Mouse (Mus musculus) MEL (cell line): ENCODE data around the gene Dnajb6.

Source experiments
- CTCF ChIP-seq, 3 experiments: IDR thresholded peaks in 2 of 3; conservative IDR thresholded peaks in 1 of 3; 2 replicates each; pipeline ENCODE4 v1.5.1; 2011 to 2012; ENCODE audit warnings: low read length in 3 of 3, low read depth in 2 of 3, mild to moderate bottlenecking in 2 of 3, improper control_type of control experiment in 1 of 3, inconsistent platforms in 1 of 3, mixed read lengths in 1 of 3, moderate library complexity in 1 of 3; ENCODE audit not compliant: control insufficient read depth in 1 of 3, insufficient read depth in 1 of 3, poor library complexity in 1 of 3, severe bottlenecking in 1 of 3
- ELF1 ChIP-seq: IDR thresholded peaks from 2 replicates; pipeline ENCODE4 v1.6.1; 2014; ENCODE audit warnings: low read depth, mild to moderate bottlenecking, inconsistent platforms, low read length, improper control_type of control experiment, moderate library complexity
- EP300 ChIP-seq, 2 experiments: IDR thresholded peaks; 2 replicates each; pipeline ENCODE4 v1.6.1; 2011; ENCODE audit warnings: improper control_type of control experiment in 2 of 2, low read length in 2 of 2, low read depth in 1 of 2, mild to moderate bottlenecking in 1 of 2
- GATA1 ChIP-seq: IDR thresholded peaks from 2 replicates; pipeline ENCODE4 v1.6.1; 2011; ENCODE audit warnings: low read depth, low read length, improper control_type of control experiment
- HCFC1 ChIP-seq: IDR thresholded peaks from 2 replicates; pipeline ENCODE4 v1.6.1; 2012; ENCODE audit warnings: low read depth, mild to moderate bottlenecking, inconsistent platforms, low read length, improper control_type of control experiment, moderate library complexity
- MAFK ChIP-seq: IDR thresholded peaks from 2 replicates; pipeline ENCODE4 v1.6.1; 2011; ENCODE audit warnings: low read depth, mild to moderate bottlenecking, low read length, improper control_type of control experiment, borderline replicate concordance
- MXI1 ChIP-seq: IDR thresholded peaks from 2 replicates; pipeline ENCODE4 v1.6.1; 2011; ENCODE audit warnings: mild to moderate bottlenecking, low read depth, low read length, improper control_type of control experiment
- MYB ChIP-seq: IDR thresholded peaks from 2 replicates; pipeline ENCODE4 v1.6.1; 2011; ENCODE audit warnings: mild to moderate bottlenecking, low read depth, low read length, improper control_type of control experiment
- MYC ChIP-seq: IDR thresholded peaks from 2 replicates; pipeline ENCODE4 v1.6.1; 2011; ENCODE audit warnings: low read depth, mild to moderate bottlenecking, low read length, improper control_type of control experiment, moderate library complexity
- POLR2A ChIP-seq, 2 experiments: IDR thresholded peaks; 2 replicates each; pipeline ENCODE4 v1.6.1; 2011 to 2012; ENCODE audit warnings: low read length in 2 of 2, mild to moderate bottlenecking in 2 of 2, control low read depth in 1 of 2, improper control_type of control experiment in 1 of 2, low read depth in 1 of 2, moderate library complexity in 1 of 2; ENCODE audit not compliant: control insufficient read depth in 1 of 2, insufficient read depth in 1 of 2, poor library complexity in 1 of 2
- SMC3 ChIP-seq: IDR thresholded peaks from 2 replicates; pipeline ENCODE4 v1.6.1; 2011; ENCODE audit warnings: low read depth, low read length, improper control_type of control experiment
- TAL1 ChIP-seq: IDR thresholded peaks from 2 replicates; pipeline ENCODE4 v1.6.1; 2012; ENCODE audit warnings: mild to moderate bottlenecking, inconsistent platforms, low read length, moderate library complexity, mixed read lengths
- TCF12 ChIP-seq: IDR thresholded peaks from 2 replicates; pipeline ENCODE4 v1.6.1; 2014; ENCODE audit warnings: low read depth, mild to moderate bottlenecking, inconsistent platforms, low read length, improper control_type of control experiment, moderate library complexity

- TF ChIP-seq CTCF (IDR thresholded peaks at IDR 0.05 in 2 of 3, conservative IDR thresholded peaks at IDR 0.05 in 1 of 3; ENCODE audit: control insufficient read depth in 1 of 3, insufficient read depth in 1 of 3, low read depth in 2 of 3, low read length in 3 of 3, poor library complexity in 1 of 3, severe bottlenecking in 1 of 3) (no peak), MXI1 (no peak), GATA1 (no peak), EP300 (IDR thresholded peaks at IDR 0.05; ENCODE audit: low read depth in 1 of 2, low read length in 2 of 2) (no peak), MYC (no peak), POLR2A (IDR thresholded peaks at IDR 0.05; ENCODE audit: control insufficient read depth in 1 of 2, insufficient read depth in 1 of 2, low read depth in 1 of 2, low read length in 2 of 2, poor library complexity in 1 of 2) (no peak), TCF12 (no peak), TAL1 (no peak), MYB (no peak), SMC3 (no peak), ELF1 (no peak), HCFC1 (no peak), MAFK (no peak)
These were observed 37.0 kb upstream of the Dnajb6 start for GRCm38 (mm10) chr5:29698493-29698892.
